Mouse (Mus musculus) heart, postnatal 0 days (tissue): ENCODE results near the gene Ifitm2.

Experiments used
- CTCF ChIP-seq: IDR thresholded peaks from 2 replicates; pipeline ENCODE4 v1.5.1; 2016; ENCODE audit warnings: antibody characterized with exemption, control low read depth, low read depth
- EP300 ChIP-seq: IDR thresholded peaks from 2 replicates; pipeline ENCODE4 v1.6.1; 2016; ENCODE audit warnings: antibody characterized with exemption, low read depth

DNA sequence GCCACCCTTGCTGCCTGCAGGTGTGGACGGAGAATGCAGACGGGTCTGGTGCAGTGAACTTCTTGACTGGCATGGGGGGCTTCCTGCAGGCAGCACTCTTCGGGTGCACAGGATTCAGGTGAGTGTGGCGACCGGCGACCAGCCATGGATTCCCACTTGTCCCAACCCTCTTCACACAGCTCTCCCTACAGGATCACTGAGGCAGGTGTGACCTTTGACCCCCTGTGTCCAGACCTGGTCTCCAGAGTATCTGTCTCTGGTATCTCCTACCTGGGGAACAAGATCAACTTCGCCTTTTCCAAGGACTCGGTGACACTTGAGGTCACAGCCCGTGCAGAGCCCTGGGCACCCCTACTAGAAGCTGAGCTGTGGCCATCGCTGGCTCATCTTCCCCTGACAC, 9.5 kb downstream of the Ifitm2 start:
- TF ChIP-seq CTCF (no peak), EP300 (no peak)
